Mouse (Mus musculus): ENCODE results near the gene Car3.

Gene Car3

GRCm38 (mm10) chr3:14904165-14904564 is 40.9 kb downstream of the Car3 start:
- no peak for DNase-seq (ENCODE audit: low read depth, low spot score)

GRCm38 (mm10) chr3:14907271-14907670 is 44.0 kb downstream of the Car3 start:
- no peak for DNase-seq (ENCODE audit: low read depth, low spot score)

- DNase-seq (ENCODE audit: low read depth, low spot score) = no peak
These were observed 48.8 kb downstream of the Car3 start for GRCm38 (mm10) chr3:14911992-14912582.

GRCm38 (mm10) chr3:14913774-14914173 is 50.5 kb downstream of the Car3 start:
- no peak for DNase-seq (ENCODE audit: low read depth, low spot score)

GRCm38 (mm10) chr3:14915355-14915754 is 52.0 kb downstream of the Car3 start:
- no peak for DNase-seq (ENCODE audit: low read depth, low spot score)

GRCm38 (mm10) chr3:14917261-14917660 is 53.9 kb downstream of the Car3 start:
- no peak for DNase-seq (ENCODE audit: low read depth, low spot score)
